Mouse (Mus musculus) stomach, embryonic 14.5 days (tissue): ENCODE measurements at regions not wholly inside any gene's neighbourhood (a gene's known extent, or its start where the extent isn't known, plus 50 kb on each side); places are given as distances from the start of the nearest gene placed in this dataset.

Experiments
- ATAC-seq: fragments of 200-750 bp; cut with Nextera tagmentation; 2 replicates; pipeline ENCODE4 v1.8.0; 2017; ENCODE audit warnings: low read depth, moderate TSS enrichment; ENCODE audit not compliant: insufficient number of reproducible peaks, insufficient read depth, low FRiP score
- H3K27ac ChIP-seq: fragments of 300-500 bp; sonication (generic); 2 replicates; pipeline ENCODE4 v1.5.1; 2014; ENCODE audit warnings: mild to moderate bottlenecking, low read length, moderate library complexity, mixed read lengths
- H3K27me3 ChIP-seq: fragments of 300-500 bp; sonication (generic); 2 replicates; pipeline ENCODE4 v1.6.1; 2014; ENCODE audit warnings: low read length, control low read depth, mixed read lengths; ENCODE audit not compliant: control insufficient read depth, insufficient read depth
- H3K36me3 ChIP-seq: fragments of 300-500 bp; sonication (generic); 2 replicates; pipeline ENCODE4 v1.6.1; 2014; ENCODE audit warnings: mild to moderate bottlenecking, control low read depth, low read length, moderate library complexity, mixed read lengths; ENCODE audit not compliant: control insufficient read depth, insufficient read depth
- H3K4me1 ChIP-seq: fragments of 300-500 bp; sonication (generic); 2 replicates; pipeline ENCODE4 v1.6.1; 2014; ENCODE audit warnings: low read length, control low read depth, mixed read lengths; ENCODE audit not compliant: control insufficient read depth, insufficient read depth
- H3K4me2 ChIP-seq: fragments of 300-500 bp; sonication (generic); replicated peaks from 2 replicates; pipeline ENCODE4 v1.6.1; 2014; ENCODE audit warnings: low read depth, low read length, control low read depth
- H3K4me3 ChIP-seq: fragments of 300-500 bp; sonication (generic); 2 replicates; pipeline ENCODE4 v1.5.1; 2014; ENCODE audit warnings: low read depth, low read length, control low read depth
- H3K9ac ChIP-seq: fragments of 300-500 bp; sonication (generic); replicated peaks from 2 replicates; pipeline ENCODE4 v1.6.1; 2014; ENCODE audit warnings: low read depth, mild to moderate bottlenecking, control low read depth, low read length, moderate library complexity, mixed read lengths
- H3K9me3 ChIP-seq: fragments of 300-500 bp; sonication (generic); 2 replicates; pipeline ENCODE4 v1.6.1; 2016; ENCODE audit warnings: low read depth, low read length, control low read depth; ENCODE audit not compliant: control insufficient read depth
- WGBS: fragments of 180-500 bp; shearing (Covaris S2); extraction: QIAGEN DNeasy Blood & Tissue Kit; methylation state at CpG from one replicate; pipeline ENCODE4 v1.1.7; 2014; 5-methylcytosine and 5-hydroxymethylcytosine counted together

DNA sequence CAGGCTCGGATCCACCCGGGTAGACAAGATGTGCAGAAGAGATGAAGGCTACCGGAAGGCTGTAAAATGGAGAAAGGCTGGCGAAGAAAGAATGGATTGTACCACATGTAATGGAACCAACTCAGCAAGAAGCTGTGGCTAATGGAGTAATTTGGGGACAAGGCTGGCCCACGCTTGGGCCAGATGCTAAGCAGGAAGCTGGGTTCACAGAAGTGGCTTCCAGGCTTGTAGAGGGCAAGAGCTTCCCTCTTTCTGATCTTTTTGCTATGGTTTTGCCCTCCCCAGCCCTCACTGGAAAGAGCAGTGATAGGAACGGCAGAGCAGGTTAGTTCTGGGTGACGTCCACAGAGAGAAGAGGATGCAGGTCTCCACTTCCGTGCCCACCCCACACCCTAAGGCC, 117.7 kb upstream of the Egr2 start:
- 91% methylated on average over 8 of the region's 8 CpGs for WGBS
- H3K4me2 ChIP-seq, result no peak overlapping the region
- H3K4me1 ChIP-seq, result no peaks in the 10 kb centered on the region
- ATAC-seq, result no peak
- H3K27ac ChIP-seq, result no peak overlapping the region
- H3K4me3 ChIP-seq, result no peak overlapping the region
- H3K27me3 ChIP-seq, result no peaks in the 10 kb centered on the region
- no peaks in the 10 kb centered on the region for H3K9me3 ChIP-seq
- H3K9ac ChIP-seq, result no peak overlapping the region
- H3K36me3 ChIP-seq, result no peaks in the 10 kb centered on the region

DNA sequence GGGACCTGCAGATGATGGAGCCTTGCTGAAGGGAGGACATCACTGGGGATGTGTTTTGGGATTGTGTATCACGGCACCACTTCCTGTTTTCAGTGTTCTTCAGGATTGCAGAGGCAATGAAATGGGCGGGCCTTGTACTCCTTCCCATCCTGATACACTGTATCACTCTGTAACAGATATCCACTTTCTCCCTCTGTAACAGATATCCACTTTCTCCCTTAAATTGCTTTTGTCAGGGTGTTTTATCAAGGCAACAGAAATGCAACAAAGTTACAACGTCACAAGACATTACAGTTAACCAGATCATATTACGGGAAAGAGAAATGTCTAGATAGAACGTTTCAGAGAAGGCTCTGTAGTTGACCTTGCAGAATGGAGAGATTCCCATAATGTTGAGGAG, 114.5 kb upstream of the Egr2 start:
- H3K36me3 ChIP-seq, result no peaks in the 10 kb centered on the region
- WGBS, result 70% methylated on average over 5 of the region's 5 CpGs
- no peak overlapping the region for H3K4me2 ChIP-seq
- H3K27ac ChIP-seq, result no peak overlapping the region
- H3K27me3 ChIP-seq, result no peaks in the 10 kb centered on the region
- H3K4me1 ChIP-seq, result no peaks in the 10 kb centered on the region
- no peaks in the 10 kb centered on the region for H3K9me3 ChIP-seq
- H3K4me3 ChIP-seq, result no peak overlapping the region
- no peak for ATAC-seq
- H3K9ac ChIP-seq, result no peak overlapping the region

DNA sequence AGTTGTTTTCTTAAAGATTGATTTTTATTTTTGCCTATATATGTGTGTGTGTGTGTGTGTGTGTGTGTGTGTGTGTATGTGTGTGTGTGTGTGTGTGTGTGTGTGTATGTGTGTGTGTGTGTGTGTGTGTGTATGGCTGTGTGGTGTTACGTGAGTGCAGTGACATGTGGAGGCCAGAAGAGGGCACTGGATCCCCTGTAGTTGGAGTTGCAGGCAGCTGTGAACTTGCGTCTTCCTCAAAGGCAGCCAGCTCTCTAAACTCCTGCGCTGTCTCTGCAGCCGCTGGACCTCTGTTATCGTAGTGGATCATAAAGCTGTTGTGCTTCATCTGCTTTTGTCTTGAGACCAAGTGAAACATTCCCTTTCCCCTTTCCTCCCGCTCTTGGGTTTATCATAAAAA, 109.9 kb upstream of the Egr2 start:
- H3K27me3 ChIP-seq, result no peaks in the 10 kb centered on the region
- H3K9me3 ChIP-seq, result no peaks in the 10 kb centered on the region
- no peaks in the 10 kb centered on the region for H3K4me1 ChIP-seq
- H3K27ac ChIP-seq, result no peak overlapping the region
- no peak overlapping the region for H3K4me2 ChIP-seq
- WGBS, result 98% methylated on average over 6 of the region's 6 CpGs
- no peaks in the 10 kb centered on the region for H3K36me3 ChIP-seq
- H3K9ac ChIP-seq, result no peak overlapping the region
- ATAC-seq, result no peak
- H3K4me3 ChIP-seq, result no peak overlapping the region

DNA sequence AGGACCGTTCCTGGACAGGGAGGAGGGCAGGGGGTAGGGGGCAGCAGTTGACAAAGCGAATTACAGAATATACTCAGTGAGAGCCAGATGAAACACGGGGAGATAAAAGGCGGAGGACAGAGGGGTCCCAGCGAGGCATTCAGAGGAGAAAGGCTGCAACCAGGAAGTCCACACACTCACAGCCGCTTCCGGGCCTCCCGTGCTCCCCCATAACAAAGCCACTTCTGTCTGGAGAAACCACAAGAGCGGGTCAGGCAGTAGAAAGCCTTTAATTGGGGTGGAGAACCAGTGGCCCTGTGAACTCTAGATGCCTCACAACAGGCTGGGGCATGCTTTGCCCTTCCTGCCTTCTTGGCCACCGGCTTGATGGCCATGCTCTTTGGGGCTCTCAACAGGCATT, 108.1 kb upstream of the Egr2 start:
- no peaks in the 10 kb centered on the region for H3K4me1 ChIP-seq
- H3K36me3 ChIP-seq, result no peaks in the 10 kb centered on the region
- no peak for ATAC-seq
- no peaks in the 10 kb centered on the region for H3K27me3 ChIP-seq
- H3K4me2 ChIP-seq, result no peak overlapping the region
- WGBS, result 57% methylated on average over 10 of the region's 10 CpGs
- no peaks in the 10 kb centered on the region for H3K9me3 ChIP-seq
- no peak overlapping the region for H3K4me3 ChIP-seq
- no peak overlapping the region for H3K9ac ChIP-seq
- H3K27ac ChIP-seq, result no peak overlapping the region

DNA sequence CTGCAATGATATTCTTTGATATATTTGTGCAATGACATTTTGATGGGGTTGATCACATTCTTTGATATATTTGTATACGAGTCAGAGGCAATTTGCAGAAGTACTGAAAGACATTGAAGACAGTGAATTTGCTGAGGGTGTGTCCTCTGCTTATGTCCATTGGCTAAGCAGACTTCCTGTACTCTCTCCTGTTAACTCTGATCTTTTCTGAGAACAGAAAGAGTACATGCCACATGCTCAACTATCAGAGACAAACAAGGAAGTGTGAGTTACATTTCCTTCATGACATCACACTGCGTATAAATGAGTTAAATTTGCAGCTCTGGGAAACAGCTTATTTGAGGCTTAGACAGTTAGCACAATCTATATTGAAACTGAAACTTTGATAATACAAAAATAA, 104.5 kb upstream of the Egr2 start:
- Histone ChIP-seq H3K4me1 (no peaks in the 10 kb centered on the region), H3K27me3 (no peaks in the 10 kb centered on the region), H3K9ac (no peak overlapping the region), H3K4me2 (no peak overlapping the region), H3K9me3 (no peaks in the 10 kb centered on the region), H3K36me3 (no peaks in the 10 kb centered on the region), H3K4me3 (no peak overlapping the region), H3K27ac (no peak overlapping the region)
- no peak for ATAC-seq
- 78% methylated on average over 2 of the region's 2 CpGs for WGBS

DNA sequence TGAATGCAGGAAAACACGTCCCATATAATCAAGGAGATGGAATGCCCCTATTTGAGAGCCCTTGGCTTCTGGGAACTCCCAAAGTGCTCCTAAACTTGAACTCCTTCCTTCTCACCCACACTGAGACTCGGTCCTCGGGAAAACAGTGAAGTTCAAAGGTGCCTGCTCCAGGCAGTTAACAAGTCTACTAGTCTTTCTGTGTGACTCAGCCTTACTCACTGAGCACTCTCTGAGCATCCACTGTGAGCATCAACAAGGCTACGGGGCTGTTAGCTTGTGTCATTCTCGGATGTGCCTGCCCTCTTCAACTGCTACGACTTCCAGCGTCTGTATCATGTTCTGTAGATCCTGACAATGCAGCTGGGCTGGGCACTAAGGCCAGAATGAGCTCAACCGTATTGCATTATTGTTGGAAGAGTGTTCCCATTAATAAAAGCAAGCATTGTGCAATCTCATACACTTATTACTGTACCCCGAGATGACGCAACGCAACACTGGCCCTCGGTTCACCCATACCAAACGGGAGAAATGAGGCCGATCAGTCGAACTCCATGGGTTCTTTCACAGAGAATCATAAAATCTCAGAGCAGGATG, 96.1 kb upstream of the Egr2 start:
- H3K27ac ChIP-seq, result no peak overlapping the region
- no peaks in the 10 kb centered on the region for H3K4me1 ChIP-seq
- no peak for ATAC-seq
- no peak overlapping the region for H3K9ac ChIP-seq
- H3K9me3 ChIP-seq, result no peaks in the 10 kb centered on the region; the same call in 1 of the 2 replicates
- WGBS, result 88% methylated on average over 15 of the region's 15 CpGs
- H3K36me3 ChIP-seq, result no peaks in the 10 kb centered on the region
- no peak overlapping the region for H3K4me3 ChIP-seq
- H3K27me3 ChIP-seq, result no peaks in the 10 kb centered on the region
- no peak overlapping the region for H3K4me2 ChIP-seq

DNA sequence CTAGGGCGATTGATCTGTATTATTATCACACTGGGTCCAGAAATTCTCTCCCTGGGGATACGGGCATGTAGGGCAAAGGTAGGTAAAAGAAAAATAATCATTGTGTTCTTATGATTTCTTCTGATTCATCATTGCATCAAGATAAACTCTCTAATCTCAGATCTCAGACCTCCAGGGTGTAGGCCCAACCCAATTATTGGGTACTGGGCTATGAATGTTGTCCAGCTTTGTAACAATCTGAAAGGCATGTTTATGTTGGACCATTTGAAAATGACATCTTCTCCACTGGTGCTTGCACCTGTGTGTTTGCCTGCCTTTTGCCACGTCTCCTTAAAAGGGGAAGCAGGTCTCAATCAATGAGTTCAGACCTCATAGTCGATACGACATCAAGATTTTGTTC, 95.4 kb upstream of the Egr2 start:
- no peaks in the 10 kb centered on the region for H3K36me3 ChIP-seq
- no peak for ATAC-seq
- no peaks in the 10 kb centered on the region for H3K27me3 ChIP-seq
- no peak overlapping the region for H3K4me2 ChIP-seq
- H3K4me3 ChIP-seq, result no peak overlapping the region
- H3K27ac ChIP-seq, result no peak overlapping the region
- no peaks in the 10 kb centered on the region for H3K4me1 ChIP-seq
- 80% methylated on average over 5 of the region's 5 CpGs for WGBS
- no peak overlapping the region for H3K9ac ChIP-seq
- H3K9me3 ChIP-seq, result no peaks in the 10 kb centered on the region; the same call in 1 of the 2 replicates

DNA sequence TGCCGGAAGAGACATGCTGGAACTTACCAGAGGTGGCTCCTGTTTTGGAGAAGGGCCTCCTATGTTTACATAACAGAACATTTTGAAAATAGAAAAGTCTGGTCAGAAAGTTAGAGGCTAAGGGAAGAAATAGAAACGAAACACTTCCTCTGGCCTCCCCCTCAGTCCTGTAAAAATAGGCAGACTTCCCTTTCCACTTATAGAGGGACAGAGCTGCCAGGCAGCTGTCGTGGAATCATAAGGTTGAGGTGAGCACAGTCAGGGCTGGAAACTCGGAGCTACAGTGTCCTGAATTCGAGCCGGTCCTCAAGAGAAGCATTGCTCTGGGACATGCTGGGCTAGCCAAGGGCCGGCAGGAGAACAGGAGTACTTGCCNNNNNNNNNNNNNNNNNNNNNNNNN, 94.0 kb upstream of the Egr2 start:
- no peak for ATAC-seq
- WGBS, result 50% methylated on average over 7 of the region's 7 CpGs
- H3K36me3 ChIP-seq, result no peaks in the 10 kb centered on the region
- H3K27ac ChIP-seq, result no peak overlapping the region
- no peak overlapping the region for H3K9ac ChIP-seq
- H3K27me3 ChIP-seq, result no peaks in the 10 kb centered on the region
- no peaks in the 10 kb centered on the region; the same call in 1 of the 2 replicates for H3K9me3 ChIP-seq
- H3K4me1 ChIP-seq, result no peaks in the 10 kb centered on the region
- H3K4me3 ChIP-seq, result no peak overlapping the region
- H3K4me2 ChIP-seq, result no peak overlapping the region

DNA sequence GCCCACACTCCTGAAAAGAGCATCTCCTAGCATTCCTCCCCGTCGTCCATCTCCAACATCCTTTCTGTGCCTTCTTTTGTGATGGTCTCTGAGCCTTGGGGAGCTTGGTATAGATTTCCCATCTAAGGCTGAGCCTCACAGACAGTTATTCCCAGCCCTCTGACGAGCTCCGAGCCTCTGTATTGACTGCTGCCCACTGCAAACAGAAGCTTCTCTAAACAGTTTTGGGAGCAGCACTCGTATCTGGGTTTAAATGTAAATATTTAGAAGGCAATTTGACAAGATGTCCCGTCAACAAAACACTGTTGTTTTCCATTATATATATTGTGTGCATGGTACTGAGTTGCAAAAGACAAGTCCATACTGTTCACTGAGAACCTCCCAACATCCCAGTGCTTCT, 86.4 kb upstream of the Egr2 start:
- no peak overlapping the region for H3K4me2 ChIP-seq
- no peak for ATAC-seq
- no peak overlapping the region for H3K27ac ChIP-seq
- H3K9me3 ChIP-seq, result no peaks in the 10 kb centered on the region
- no peaks in the 10 kb centered on the region for H3K27me3 ChIP-seq
- no peaks in the 10 kb centered on the region for H3K4me1 ChIP-seq
- WGBS, result 49% methylated on average over 6 of the region's 6 CpGs
- H3K36me3 ChIP-seq, result no peaks in the 10 kb centered on the region
- H3K4me3 ChIP-seq, result no peak overlapping the region
- no peak overlapping the region for H3K9ac ChIP-seq
